Mouse (Mus musculus): ENCODE results near the gene Aasdh. TPM values are rescaled to one million over a fixed set of nuclear protein-coding genes. Genes with fewer than 3 reads are reported as not detected.

Aasdh gene
- total and polyA plus RNA-seq, 3 experiments, result 20.7 to 26.5 TPM; not detected in 1

- no peak overlapping the region for H3K4me3 ChIP-seq (ENCODE audit: control insufficient read depth in 1 of 2, insufficient read depth in 1 of 2, low read depth in 2 of 2, low read length in 2 of 2)
- H3K79me2 ChIP-seq (ENCODE audit: control insufficient read depth, insufficient read depth, low read length, poor library complexity), result no peaks in the 10 kb centered on the region
- H3K9me3 ChIP-seq (replicated peaks; ENCODE audit: insufficient read depth, low read length), result no peaks in the 10 kb centered on the region
- no peaks in the 10 kb centered on the region for H3K27me3 ChIP-seq (ENCODE audit: control insufficient read depth in 1 of 2, insufficient read depth in 2 of 2, low read length in 2 of 2)
- no peak overlapping the region for H3K27ac ChIP-seq (ENCODE audit: control insufficient read depth, low read depth, low read length)
- H3K4me1 ChIP-seq (ENCODE audit: control insufficient read depth in 1 of 2, insufficient read depth in 2 of 2, low read length in 2 of 2), result no peaks in the 10 kb centered on the region
- H3K9ac ChIP-seq (ENCODE audit: control insufficient read depth, low read depth, low read length, poor library complexity, severe bottlenecking), result no peak overlapping the region
- DNase-seq (ENCODE audit: low read depth, low spot score), result no peak
- H3K36me3 ChIP-seq (ENCODE audit: control insufficient read depth in 1 of 2, insufficient read depth in 2 of 2, low read length in 2 of 2), result no peaks in the 10 kb centered on the region
- no peak for TF ChIP-seq ZC3H11A (IDR thresholded peaks at IDR 0.05; ENCODE audit: low read depth, low read length)
- TF ChIP-seq JUND (IDR thresholded peaks at IDR 0.05; ENCODE audit: low read depth, low read length), result no peak
- no peak for TF ChIP-seq USF2 (IDR thresholded peaks at IDR 0.05; ENCODE audit: borderline replicate concordance in 1 of 2, insufficient read depth in 1 of 2, low read depth in 1 of 2, low read length in 2 of 2)
- no peak for TF ChIP-seq GABPA (IDR thresholded peaks at IDR 0.05; ENCODE audit: low read depth, low read length)
- TF ChIP-seq MYC (IDR thresholded peaks at IDR 0.05; ENCODE audit: low read depth, low read length), result no peak
Observed at GRCm38 (mm10) chr5:76868693-76869286, 36.5 kb downstream of the Aasdh start.

DNA sequence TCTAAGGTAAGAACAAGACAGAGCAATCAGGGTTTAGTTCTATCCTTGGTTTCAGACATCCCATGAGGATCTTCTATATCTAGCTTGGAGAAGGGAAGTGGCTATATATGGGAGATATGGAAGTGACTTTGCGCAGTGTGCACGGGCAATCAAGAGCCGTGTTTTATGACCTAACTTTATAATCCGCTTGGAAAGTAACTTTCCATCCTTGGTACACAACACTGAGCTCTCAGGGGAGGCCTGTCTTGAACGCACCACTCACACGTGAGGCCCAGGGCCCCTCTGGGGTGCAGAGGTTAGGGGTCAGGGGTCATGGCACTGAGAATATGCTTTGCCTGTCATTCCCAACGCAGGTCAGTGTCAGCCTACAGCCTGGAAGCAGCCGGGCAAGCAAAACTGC, 38.5 kb downstream of the Aasdh start:
- no peak overlapping the region for H3K9ac ChIP-seq (ENCODE audit: control insufficient read depth, low read depth, low read length, poor library complexity, severe bottlenecking)
- H3K4me3 ChIP-seq (ENCODE audit: control insufficient read depth in 1 of 2, insufficient read depth in 1 of 2, low read depth in 2 of 2, low read length in 2 of 2), result no peak overlapping the region
- H3K79me2 ChIP-seq (ENCODE audit: control insufficient read depth, insufficient read depth, low read length, poor library complexity), result no peaks in the 10 kb centered on the region
- H3K27ac ChIP-seq (ENCODE audit: control insufficient read depth, low read depth, low read length), result no peak overlapping the region
- H3K36me3 ChIP-seq (ENCODE audit: control insufficient read depth in 1 of 2, insufficient read depth in 2 of 2, low read length in 2 of 2), result no peaks in the 10 kb centered on the region
- TF ChIP-seq MYB (IDR thresholded peaks at IDR 0.05; ENCODE audit: low read depth, low read length) (no peak), MEF2A (IDR thresholded peaks at IDR 0.05; ENCODE audit: extremely low read depth, insufficient replicate concordance, low read depth, low read length, poor library complexity, severe bottlenecking) (no peak), GATA1 (IDR thresholded peaks at IDR 0.05; ENCODE audit: low read depth, low read length) (no peak), CHD1 (IDR thresholded peaks at IDR 0.05; ENCODE audit: low read depth, low read length) (no peak), POLR2A (IDR thresholded peaks at IDR 0.05; ENCODE audit: control insufficient read depth in 1 of 2, insufficient read depth in 1 of 2, low read depth in 1 of 2, low read length in 2 of 2, poor library complexity in 1 of 2) (no peak), RAD21 (IDR thresholded peaks at IDR 0.05; ENCODE audit: low read depth, low read length) (no peak), CTCF (IDR thresholded peaks at IDR 0.05 in 2 of 3, conservative IDR thresholded peaks at IDR 0.05 in 1 of 3; ENCODE audit: control insufficient read depth in 1 of 3, insufficient read depth in 1 of 3, low read depth in 2 of 3, low read length in 3 of 3, poor library complexity in 1 of 3, severe bottlenecking in 1 of 3) (no peak)
- no peak for DNase-seq (ENCODE audit: low read depth, low spot score)
- H3K9me3 ChIP-seq (replicated peaks; ENCODE audit: insufficient read depth, low read length), result no peaks in the 10 kb centered on the region
- no peaks in the 10 kb centered on the region for H3K27me3 ChIP-seq (ENCODE audit: control insufficient read depth in 1 of 2, insufficient read depth in 2 of 2, low read length in 2 of 2)
- H3K4me1 ChIP-seq (ENCODE audit: control insufficient read depth in 1 of 2, insufficient read depth in 2 of 2, low read length in 2 of 2), result no peaks in the 10 kb centered on the region

GRCm38 (mm10) chr5:76858444-76858843, 46.9 kb downstream of the Aasdh start:
- no peak overlapping the region for H3K27ac ChIP-seq (ENCODE audit: control insufficient read depth, low read depth, low read length)
- H3K27me3 ChIP-seq (ENCODE audit: control insufficient read depth in 1 of 2, insufficient read depth in 2 of 2, low read length in 2 of 2), result no peaks in the 10 kb centered on the region
- no peak overlapping the region for H3K4me3 ChIP-seq (ENCODE audit: control insufficient read depth in 1 of 2, insufficient read depth in 1 of 2, low read depth in 2 of 2, low read length in 2 of 2)
- H3K9me3 ChIP-seq (replicated peaks; ENCODE audit: insufficient read depth, low read length), result no peaks in the 10 kb centered on the region
- DNase-seq (ENCODE audit: low read depth, low spot score), result no peak
- H3K9ac ChIP-seq (ENCODE audit: control insufficient read depth, low read depth, low read length, poor library complexity, severe bottlenecking), result no peak overlapping the region
- no peaks in the 10 kb centered on the region for H3K79me2 ChIP-seq (ENCODE audit: control insufficient read depth, insufficient read depth, low read length, poor library complexity)
- no peak for TF ChIP-seq USF2 (IDR thresholded peaks at IDR 0.05; ENCODE audit: borderline replicate concordance in 1 of 2, insufficient read depth in 1 of 2, low read depth in 1 of 2, low read length in 2 of 2)
- TF ChIP-seq MXI1 (IDR thresholded peaks at IDR 0.05; ENCODE audit: low read depth, low read length), result no peak
- no peak for TF ChIP-seq RCOR1 (IDR thresholded peaks at IDR 0.05; ENCODE audit: low read depth, low read length)
- no peak for TF ChIP-seq GATA1 (IDR thresholded peaks at IDR 0.05; ENCODE audit: low read depth, low read length)
- TF ChIP-seq POLR2A (IDR thresholded peaks at IDR 0.05; ENCODE audit: control insufficient read depth in 1 of 2, insufficient read depth in 1 of 2, low read depth in 1 of 2, low read length in 2 of 2, poor library complexity in 1 of 2), result no peak
- no peak for TF ChIP-seq HCFC1 (IDR thresholded peaks at IDR 0.05; ENCODE audit: low read depth, low read length)
- no peak for TF ChIP-seq JUND (IDR thresholded peaks at IDR 0.05; ENCODE audit: low read depth, low read length)
- TF ChIP-seq GABPA (IDR thresholded peaks at IDR 0.05; ENCODE audit: low read depth, low read length), result no peak
- TF ChIP-seq MEF2A (IDR thresholded peaks at IDR 0.05; ENCODE audit: extremely low read depth, insufficient replicate concordance, low read depth, low read length, poor library complexity, severe bottlenecking), result no peak
- TF ChIP-seq BHLHE40 (IDR thresholded peaks at IDR 0.05; ENCODE audit: borderline replicate concordance, low read depth, low read length), result no peak
- TF ChIP-seq E2F4 (IDR thresholded peaks at IDR 0.05; ENCODE audit: borderline replicate concordance, low read depth, low read length), result no peak
- no peak for TF ChIP-seq MAX (IDR thresholded peaks at IDR 0.05; ENCODE audit: low read length)
- no peak for TF ChIP-seq ZNF384 (IDR thresholded peaks at IDR 0.05; ENCODE audit: low read depth, low read length)
- TF ChIP-seq EP300 (IDR thresholded peaks at IDR 0.05; ENCODE audit: low read depth in 1 of 2, low read length in 2 of 2), result no peak
- no peak for TF ChIP-seq ZC3H11A (IDR thresholded peaks at IDR 0.05; ENCODE audit: low read depth, low read length)
- TF ChIP-seq TCF12 (IDR thresholded peaks at IDR 0.05; ENCODE audit: low read depth, low read length), result no peak
- TF ChIP-seq SIN3A (IDR thresholded peaks at IDR 0.05; ENCODE audit: low read length), result no peak
- TF ChIP-seq ETS1 (IDR thresholded peaks at IDR 0.05; ENCODE audit: low read depth, low read length), result no peak
- no peak for TF ChIP-seq NELFE (IDR thresholded peaks at IDR 0.05; ENCODE audit: low read depth, low read length)
- TF ChIP-seq RAD21 (IDR thresholded peaks at IDR 0.05; ENCODE audit: low read depth, low read length), result no peak
- no peaks in the 10 kb centered on the region; a peak in 1 of 4 replicates for H3K4me1 ChIP-seq (ENCODE audit: control insufficient read depth in 1 of 2, insufficient read depth in 2 of 2, low read length in 2 of 2)
- H3K36me3 ChIP-seq (ENCODE audit: control insufficient read depth in 1 of 2, insufficient read depth in 2 of 2, low read length in 2 of 2), result no peaks in the 10 kb centered on the region; a peak in 1 of 4 replicates

Measured in MEL (cell line).